Mouse (Mus musculus): ENCODE measurements around the gene Srgap1.
A peak's percentile ranks its signal among the peaks of the same experiment; 100 is the strongest.

DNA sequence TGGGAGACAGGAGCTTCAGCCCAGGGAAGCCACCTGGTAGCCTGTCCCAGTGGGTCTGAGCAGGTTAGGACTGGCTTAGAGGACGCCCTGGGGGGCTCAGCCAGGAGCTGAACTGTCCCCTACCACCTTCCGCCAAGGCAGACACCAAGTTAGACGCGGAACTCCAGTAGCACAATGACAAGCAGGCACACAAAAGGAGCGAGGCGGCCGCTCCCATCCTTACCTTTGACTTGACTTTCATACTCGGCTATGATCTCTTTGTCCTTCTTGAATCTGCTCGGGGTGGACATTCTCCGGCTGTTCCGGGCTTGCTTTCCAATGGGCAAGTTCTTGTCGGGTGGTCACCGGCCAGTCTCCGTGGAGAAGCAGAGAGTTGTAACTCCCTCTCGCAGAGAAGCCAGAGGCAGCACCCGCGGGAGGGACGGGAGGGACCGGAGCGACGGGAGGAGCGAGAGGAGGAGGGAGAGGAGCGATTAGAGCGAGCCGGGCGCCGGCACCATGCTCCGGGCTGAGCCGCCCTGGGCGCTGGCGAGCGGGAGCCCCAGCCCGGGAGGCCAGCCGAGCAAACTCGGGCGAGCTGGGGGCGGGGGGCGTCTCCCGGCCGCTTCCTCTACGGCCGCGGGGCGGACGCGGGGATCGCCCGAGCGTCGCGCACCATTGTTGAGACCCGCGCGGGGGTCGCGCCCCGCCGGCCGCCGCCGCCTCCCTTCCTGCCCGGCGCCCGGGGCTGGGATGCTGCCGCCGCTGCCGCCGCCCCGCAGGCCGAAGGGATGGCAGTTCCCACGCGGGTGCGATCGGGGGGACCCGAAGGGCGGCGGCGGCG, at the start of gene Srgap1:
- TF ChIP-seq CTCF (IDR thresholded peaks at IDR 0.05; ENCODE audit: borderline replicate concordance, insufficient read depth, low read length) (no peak), POLR2A (IDR thresholded peaks at IDR 0.05; ENCODE audit: low read depth, low read length) (peak; percentile 39; the same call in 1 of the 2 replicates)
